In the genomic region with DNA sequence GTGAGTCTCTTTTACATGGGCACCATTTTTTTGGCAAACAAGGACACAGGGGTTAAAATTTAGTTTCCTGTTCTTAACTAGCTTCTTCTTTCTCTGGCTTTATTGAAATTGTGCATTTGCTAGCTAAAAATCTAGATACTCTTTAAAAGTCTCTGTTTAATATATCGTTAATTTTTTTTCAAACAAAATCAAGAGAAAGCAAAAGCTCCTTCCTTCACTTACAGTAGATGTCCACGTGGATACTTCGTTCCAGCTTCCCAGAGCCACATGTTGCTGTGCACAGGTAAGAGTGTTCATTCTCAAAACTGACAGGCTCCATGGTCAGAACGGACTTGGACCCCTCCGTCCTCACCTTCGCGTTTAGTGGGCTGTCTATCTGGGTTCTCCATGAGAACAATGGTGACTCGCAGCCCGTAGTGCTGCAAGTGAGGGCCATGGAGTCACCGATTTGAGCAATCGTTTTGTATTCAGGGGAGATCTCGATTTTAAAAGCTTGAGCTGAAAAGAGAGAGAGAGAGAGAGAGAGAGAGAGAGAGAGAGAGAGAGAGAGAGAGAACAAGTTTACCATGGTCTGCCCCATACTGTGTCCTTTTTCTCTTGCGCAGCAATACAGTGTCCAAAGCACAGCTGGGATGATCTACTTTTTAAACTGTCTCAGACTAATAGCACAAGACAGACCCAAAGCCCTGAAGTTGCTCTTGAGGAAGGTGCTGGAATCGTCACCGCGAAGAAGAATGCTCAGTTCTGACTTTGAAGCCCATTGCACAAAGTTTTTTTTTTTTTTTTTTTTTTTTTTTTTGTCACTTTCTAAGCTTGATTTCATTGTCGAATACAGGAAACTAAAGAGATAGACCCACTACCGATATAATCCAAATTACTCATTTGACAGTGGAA, we compare ENCODE assay signal across 7 mouse cellular contexts. TPM values are rescaled to one million over a fixed set of nuclear protein-coding genes. Genes with fewer than 3 reads are reported as not detected.
DNase-seq lines count a peak whose midpoint lies in the region; ATAC-seq and TF ChIP-seq lines count a peak whose summit lies in the region.

No protein-coding gene starts in this region.

- TF ChIP-seq POLR2A in thymus, adult 2 months (IDR thresholded peaks at IDR 0.05; ENCODE audit: control insufficient read depth, extremely low read depth, insufficient read depth, low read length, poor library complexity), result no peak

- H3K9ac ChIP-seq in heart, embryonic 13.5 days, result peak overlapping the region; percentile 85
- H3K9ac ChIP-seq in liver, embryonic 12.5 days, result peak overlapping the region; percentile 9

- H3K36me3 ChIP-seq in thymus, adult 2 months (ENCODE audit: control insufficient read depth, insufficient read depth, low read length), result no peaks in the 10 kb centered on the region
- H3K36me3 ChIP-seq in heart, embryonic 13.5 days, result peaks cover 16% of the 10 kb centered on the region
- peaks cover 7% of the 10 kb centered on the region for H3K36me3 ChIP-seq in liver, embryonic 12.5 days

- peak overlapping the region; percentile 73 for H3K4me2 ChIP-seq in heart, embryonic 13.5 days
- H3K4me2 ChIP-seq in liver, embryonic 12.5 days, result peak overlapping the region; percentile 43

- no peaks in the 10 kb centered on the region for H3K9me3 ChIP-seq in heart, embryonic 13.5 days
- H3K9me3 ChIP-seq in liver, embryonic 12.5 days (replicated peaks), result no peaks in the 10 kb centered on the region

- no peak overlapping the region for H3K4me3 ChIP-seq in thymus, adult 2 months (ENCODE audit: control insufficient read depth, insufficient read depth, low read length)
- H3K4me3 ChIP-seq in heart, embryonic 13.5 days, result peak overlapping the region; percentile 63
- peak overlapping the region; percentile 37 for H3K4me3 ChIP-seq in liver, embryonic 12.5 days

- 81% methylated on average over 18 of the region's 18 CpGs for WGBS in thymus, adult 2 months
- WGBS in heart, embryonic 13.5 days, result 31% methylated on average over 18 of the region's 18 CpGs
- 65% methylated on average over 18 of the region's 18 CpGs for WGBS in liver, embryonic 12.5 days (ENCODE audit: insufficient replicate concordance)

- H3K27ac ChIP-seq in thymus, adult 2 months (ENCODE audit: control insufficient read depth, insufficient read depth, low read length), result peak overlapping the region; percentile 11; the same call in 1 of the 2 replicates
- peak overlapping the region; percentile 93 for H3K27ac ChIP-seq in heart, embryonic 13.5 days (replicated peaks)
- peak overlapping the region; percentile 18; the same call in 1 of the 2 replicates for H3K27ac ChIP-seq in liver, embryonic 12.5 days

- no peaks in the 10 kb centered on the region for H3K27me3 ChIP-seq in thymus, adult 2 months (ENCODE audit: control insufficient read depth, insufficient read depth, low read length)
- no peaks in the 10 kb centered on the region for H3K27me3 ChIP-seq in heart, embryonic 13.5 days (replicated peaks)
- no peaks in the 10 kb centered on the region for H3K27me3 ChIP-seq in liver, embryonic 12.5 days (replicated peaks)

- no peaks in the 10 kb centered on the region for H3K4me1 ChIP-seq in thymus, adult 2 months (replicated peaks; ENCODE audit: control insufficient read depth, insufficient read depth, low read length)
- peaks cover 17% of the 10 kb centered on the region for H3K4me1 ChIP-seq in heart, embryonic 13.5 days
- no peaks in the 10 kb centered on the region for H3K4me1 ChIP-seq in liver, embryonic 12.5 days

- DNase-seq in thymus, adult 2 months, result no peak
- DNase-seq in thymus, postnatal 0 days (ENCODE audit: low spot score), result no peak
- DNase-seq in urinary bladder, adult 2 months (ENCODE audit: low spot score), result no peak
- no peak for DNase-seq in frontal cortex, adult 2 months (ENCODE audit: extremely low spot score in 1 of 2, low spot score in 1 of 2)
- DNase-seq in layer of hippocampus, adult 8-10 months (ENCODE audit: low spot score in 2 of 2), result no peak

- TF ChIP-seq CTCF in thymus, adult 2 months (IDR thresholded peaks at IDR 0.05; ENCODE audit: borderline replicate concordance, control insufficient read depth, extremely low read depth, insufficient read depth, low read length, poor library complexity), result no peak

- no peak for ATAC-seq in heart, embryonic 13.5 days (ENCODE audit: extremely low read depth, insufficient number of reproducible peaks, low FRiP score, low TSS enrichment)
- no peak for ATAC-seq in liver, embryonic 12.5 days

RNA-seq across cellular contexts. Expression of a gene that starts 0.9 kb away (rescaled TPM):
- 26.2 and 31.3 TPM in 2 replicates for polyA plus RNA-seq in thymus, adult 2 months (2012; rRNA removed)
- 128 and 129 TPM in 2 replicates for polyA plus RNA-seq in thymus, postnatal 0 days (2015; fragmentation: Nextera tagmentation; extraction: Ambion mirVana)
- polyA plus RNA-seq in heart, embryonic 13.5 days (2015; fragmentation: Nextera tagmentation; extraction: Ambion mirVana), result 56.4 and 67.5 TPM in 2 replicates
- 47.5 and 51.6 TPM in 2 replicates for polyA plus RNA-seq in liver, embryonic 12.5 days (2016; fragmentation: Nextera tagmentation; extraction: Ambion mirVana)
- 43.3 and 46.6 TPM in 2 replicates for polyA plus RNA-seq in urinary bladder, adult 2 months (2012; rRNA removed)
- 15.1 and 19.2 TPM in 2 replicates for polyA plus RNA-seq in frontal cortex, adult 2 months (2012; rRNA removed)
- total RNA-seq in layer of hippocampus, adult 8-10 months (2022), result 10 to 100 TPM; 21.2 to 29.7 (median 23.9) TPM

Comparison
In these comparisons a context has a peak if more than half of its experiments do, and no peak if none do; other contexts are left out.
1. H3K27ac ChIP-seq: peak in every context shown above with its lines; median percentile 93 in heart, embryonic 13.5 days; 18 in liver, embryonic 12.5 days; 11 in thymus, adult 2 months.